Mouse (Mus musculus): ENCODE measurements around the gene Serping1. TPM values are rescaled to one million over a fixed set of nuclear protein-coding genes. Genes with fewer than 3 reads are reported as not detected.
A peak's percentile ranks its signal among the peaks of the same experiment; 100 is the strongest.
"Not testable (repeated sequence)": the region's sequence is repeated elsewhere in the genome, so short reads cannot be mapped to it uniquely, and the experiment has no call there.

Serping1 gene
- polyA plus RNA-seq (2012; rRNA removed): 711 and 879 TPM in 2 replicates

- no peak for DNase-seq (ENCODE audit: low spot score)
Measured at GRCm38 (mm10) chr2:84775241-84775640, at the start of gene Serping1. TSS of gene Serping1 (minus strand) at chr2:84775444.

DNA sequence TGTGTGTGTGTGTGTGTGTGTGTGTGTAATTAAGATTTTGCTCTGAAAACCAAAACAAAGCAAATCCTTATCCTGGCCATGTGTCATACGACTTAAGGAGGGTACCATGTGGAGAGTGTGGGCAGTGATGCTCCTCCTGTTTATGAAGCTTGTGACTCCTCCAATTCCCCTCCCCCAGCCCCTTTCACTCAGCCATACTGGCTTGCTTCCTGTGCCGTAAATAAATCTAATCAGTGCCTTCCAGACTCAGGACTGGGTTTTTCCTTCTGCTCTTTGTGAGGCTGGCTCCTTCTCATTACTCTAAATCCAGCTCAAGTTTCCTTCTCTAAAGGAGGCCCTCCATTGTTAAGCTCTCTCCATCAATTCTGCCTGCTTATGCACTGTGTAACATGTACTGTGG, 48.0 kb upstream of the Serping1 start:
- no peak for DNase-seq (ENCODE audit: low spot score)

GRCm38 (mm10) chr2:84822552-84822951, 47.3 kb upstream of the Serping1 start, which contains the start of gene Smtnl1:
TSS of gene Smtnl1 (minus strand) at chr2:84822652.
- DNase-seq (ENCODE audit: low spot score): no peak

DNA sequence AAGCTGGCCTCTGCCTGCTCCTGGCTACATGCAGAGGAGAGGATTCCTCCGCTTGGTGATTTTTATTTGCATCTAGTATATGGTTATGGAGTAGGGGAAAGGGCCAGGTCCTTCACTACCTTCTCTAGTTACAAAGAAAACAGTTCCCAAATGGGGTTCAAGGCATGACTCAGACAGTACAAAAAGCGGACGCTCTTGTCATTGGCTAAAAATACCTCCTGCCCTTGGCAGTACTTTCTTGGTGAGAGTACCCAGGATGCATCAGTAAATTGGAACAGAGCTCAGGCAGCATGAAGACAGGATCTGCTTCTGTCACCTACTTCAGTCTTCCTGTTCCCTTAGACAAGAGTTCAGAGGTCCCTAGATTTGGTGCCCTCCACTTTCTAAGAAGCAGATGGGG, 44.6 kb upstream of the Serping1 start:
- no peak for DNase-seq (ENCODE audit: low spot score)

- no peak for DNase-seq (ENCODE audit: low spot score)
Measured at GRCm38 (mm10) chr2:84812676-84813075, 37.4 kb upstream of the Serping1 start.

GRCm38 (mm10) chr2:84811880-84812279, 36.6 kb upstream of the Serping1 start:
- DNase-seq (ENCODE audit: low spot score): no peak

- DNase-seq (ENCODE audit: low spot score): peak; percentile 43
Measured at GRCm38 (mm10) chr2:84810886-84811577, 35.8 kb upstream of the Serping1 start.

GRCm38 (mm10) chr2:84810526-84810885, 35.3 kb upstream of the Serping1 start:
- no peak for DNase-seq (ENCODE audit: low spot score)

GRCm38 (mm10) chr2:84809330-84809729, 34.1 kb upstream of the Serping1 start:
- DNase-seq (ENCODE audit: low spot score): no peak

GRCm38 (mm10) chr2:84806546-84806945, 31.3 kb upstream of the Serping1 start:
- DNase-seq (ENCODE audit: low spot score): no peak

- no peak for DNase-seq (ENCODE audit: low spot score)
Measured at GRCm38 (mm10) chr2:84803963-84804362, 28.7 kb upstream of the Serping1 start.

GRCm38 (mm10) chr2:84801223-84801622, 26.0 kb upstream of the Serping1 start:
- not testable (repeated sequence) for DNase-seq (ENCODE audit: low spot score)

- no peak for DNase-seq (ENCODE audit: low spot score)
Measured at GRCm38 (mm10) chr2:84800304-84800703, 25.1 kb upstream of the Serping1 start.

GRCm38 (mm10) chr2:84799041-84799561, 23.9 kb upstream of the Serping1 start:
- DNase-seq (ENCODE audit: low spot score): no peak

DNA sequence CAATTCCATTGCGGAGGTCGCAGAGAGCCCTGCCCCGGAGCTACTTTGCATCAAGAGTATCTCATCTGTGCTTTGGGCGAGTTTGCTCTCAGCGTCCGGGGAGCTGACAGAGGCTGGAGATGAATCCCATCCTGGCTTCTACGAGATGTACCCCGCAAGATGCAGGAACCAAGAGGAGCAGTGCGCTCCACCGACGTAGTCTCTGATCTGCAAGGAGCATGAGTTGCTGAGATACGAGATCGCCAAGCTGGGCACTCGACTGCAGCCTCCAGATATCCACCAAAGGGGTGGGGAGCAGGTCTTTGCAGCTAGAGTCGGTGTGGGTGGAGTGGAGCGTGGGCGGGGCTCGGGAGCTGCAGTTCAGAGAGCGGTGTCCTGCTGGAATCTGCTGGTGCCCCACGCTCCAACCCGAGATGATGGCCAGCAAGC, 23.3 kb upstream of the Serping1 start, which contains the start of gene Ube2l6:
Gene Ube2l6, plus strand, starts transcription at position 336 of the 429 bp plus-strand sequence.
- peak; percentile 39 for DNase-seq (ENCODE audit: low spot score)

- peak; percentile 33 for DNase-seq (ENCODE audit: low spot score)
Measured at GRCm38 (mm10) chr2:84797833-84798492, 22.7 kb upstream of the Serping1 start.

GRCm38 (mm10) chr2:84793871-84794270, 18.6 kb upstream of the Serping1 start:
- DNase-seq (ENCODE audit: low spot score): no peak

GRCm38 (mm10) chr2:84793154-84793553, 17.9 kb upstream of the Serping1 start:
- no peak for DNase-seq (ENCODE audit: low spot score)

DNA sequence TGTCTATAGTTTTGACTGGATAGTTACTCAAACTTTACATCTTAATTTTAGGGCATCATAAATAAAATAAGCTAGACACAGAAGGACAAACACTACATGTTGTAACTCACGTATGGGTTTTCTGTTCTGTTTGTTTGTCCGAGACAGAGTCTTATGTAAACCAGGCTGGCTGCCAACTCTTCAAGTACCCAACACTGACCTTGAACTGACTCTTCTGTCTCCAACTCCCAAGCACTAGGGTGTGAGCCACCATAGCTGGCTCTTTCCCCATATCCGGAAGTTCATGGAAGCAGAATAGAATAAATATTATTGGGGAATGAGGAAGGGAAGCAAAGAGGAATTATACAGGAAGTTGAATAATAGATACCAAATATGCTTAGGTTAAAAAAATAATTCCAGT, 17.3 kb upstream of the Serping1 start:
- no peak for DNase-seq (ENCODE audit: low spot score)

DNA sequence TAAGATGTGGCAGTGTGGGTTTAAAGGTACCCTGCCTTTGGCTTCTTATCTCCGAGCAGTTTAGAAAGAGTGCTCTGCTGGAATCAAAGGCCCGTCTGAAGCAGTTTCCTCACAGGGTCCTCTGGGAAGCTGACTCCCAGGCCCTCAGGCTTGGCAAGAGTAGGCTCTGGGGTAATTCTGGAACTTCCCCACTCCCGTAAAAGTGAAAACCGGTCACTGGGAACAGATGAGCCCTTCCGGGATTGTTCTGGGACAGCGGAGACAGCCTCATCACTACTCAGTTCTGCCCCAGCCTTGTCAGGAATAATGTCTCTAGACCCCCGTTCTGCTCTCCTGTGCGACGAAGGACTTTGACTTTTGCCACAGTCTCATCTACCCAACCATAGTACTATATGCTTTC, 15.2 kb upstream of the Serping1 start:
- DNase-seq (ENCODE audit: low spot score): no peak

GRCm38 (mm10) chr2:84788316-84788715, 13.1 kb upstream of the Serping1 start:
- DNase-seq (ENCODE audit: low spot score): no peak

GRCm38 (mm10) chr2:84783840-84784566, 8.8 kb upstream of the Serping1 start:
- DNase-seq (ENCODE audit: low spot score): no peak

All from urinary bladder, adult 2 months (tissue).